Mouse (Mus musculus): ENCODE results near the gene Dennd2a. TPM values are rescaled to one million over a fixed set of nuclear protein-coding genes. Genes with fewer than 3 reads are reported as not detected.

Dennd2a gene
- 21.5 and 24.8 TPM in 2 replicates for polyA plus RNA-seq (2014; fragmentation: Nextera tagmentation; extraction: Ambion mirVana)

- Histone ChIP-seq H3K27me3 (ENCODE audit: control insufficient read depth, insufficient read depth, low read length) (no peaks in the 10 kb centered on the region), H3K4me2 (peak within 1 kb of the TSS; percentile 75), H3K4me1 (ENCODE audit: control insufficient read depth, insufficient read depth, low read length) (peaks cover 23% of the 10 kb centered on the region), H3K36me3 (ENCODE audit: control insufficient read depth, insufficient read depth, low read length) (no peaks in the 10 kb centered on the region), H3K4me3 (ENCODE audit: low read depth, low read length) (peak within 1 kb of the TSS; percentile 95), H3K9me3 (replicated peaks; ENCODE audit: control insufficient read depth, low read length) (no peaks in the 10 kb centered on the region), H3K27ac (ENCODE audit: low read depth, low read length) (peak within 1 kb of the TSS; percentile 77), H3K9ac (ENCODE audit: low read depth, low read length) (peak within 1 kb of the TSS; percentile 87)
- ATAC-seq (replicated peaks; ENCODE audit: insufficient number of reproducible peaks, low FRiP score, low TSS enrichment), result peak; percentile 90
- WGBS (ENCODE audit: insufficient replicate concordance), result 1% methylated on average over 32 of the region's 50 CpGs
Measured at GRCm38 (mm10) chr6:39557723-39558261, at the start of gene Dennd2a. TSS of gene Dennd2a (minus strand) at chr6:39557867.

- WGBS (ENCODE audit: insufficient replicate concordance), result 52% methylated on average over 5 of the region's 5 CpGs
- H3K27ac ChIP-seq (ENCODE audit: low read depth, low read length), result no peak overlapping the region
- no peak overlapping the region for H3K4me3 ChIP-seq (ENCODE audit: low read depth, low read length)
- peaks cover 5% of the 10 kb centered on the region; the same call in 1 of the 2 replicates for H3K36me3 ChIP-seq (ENCODE audit: control insufficient read depth, insufficient read depth, low read length)
- no peaks in the 10 kb centered on the region for H3K27me3 ChIP-seq (ENCODE audit: control insufficient read depth, insufficient read depth, low read length)
- H3K4me2 ChIP-seq, result no peak overlapping the region
- H3K9me3 ChIP-seq (replicated peaks; ENCODE audit: control insufficient read depth, low read length), result no peaks in the 10 kb centered on the region
- H3K4me1 ChIP-seq (ENCODE audit: control insufficient read depth, insufficient read depth, low read length), result peaks cover 9% of the 10 kb centered on the region
- no peak overlapping the region for H3K9ac ChIP-seq (ENCODE audit: low read depth, low read length)
- no peak for ATAC-seq (replicated peaks; ENCODE audit: insufficient number of reproducible peaks, low FRiP score, low TSS enrichment)
Measured at GRCm38 (mm10) chr6:39607365-39607764, 49.7 kb upstream of the Dennd2a start.

GRCm38 (mm10) chr6:39606862-39607261 is 49.2 kb upstream of the Dennd2a start:
- Histone ChIP-seq H3K4me3 (ENCODE audit: low read depth, low read length) (no peak overlapping the region), H3K27ac (ENCODE audit: low read depth, low read length) (no peak overlapping the region), H3K4me1 (ENCODE audit: control insufficient read depth, insufficient read depth, low read length) (peaks cover 9% of the 10 kb centered on the region), H3K36me3 (ENCODE audit: control insufficient read depth, insufficient read depth, low read length) (peaks cover 5% of the 10 kb centered on the region; the same call in 1 of the 2 replicates), H3K9me3 (replicated peaks; ENCODE audit: control insufficient read depth, low read length) (no peaks in the 10 kb centered on the region), H3K9ac (ENCODE audit: low read depth, low read length) (no peak overlapping the region), H3K27me3 (ENCODE audit: control insufficient read depth, insufficient read depth, low read length) (no peaks in the 10 kb centered on the region), H3K4me2 (no peak overlapping the region)
- WGBS (ENCODE audit: insufficient replicate concordance), result 64% methylated on average over 3 of the region's 3 CpGs
- no peak for ATAC-seq (replicated peaks; ENCODE audit: insufficient number of reproducible peaks, low FRiP score, low TSS enrichment)

DNA sequence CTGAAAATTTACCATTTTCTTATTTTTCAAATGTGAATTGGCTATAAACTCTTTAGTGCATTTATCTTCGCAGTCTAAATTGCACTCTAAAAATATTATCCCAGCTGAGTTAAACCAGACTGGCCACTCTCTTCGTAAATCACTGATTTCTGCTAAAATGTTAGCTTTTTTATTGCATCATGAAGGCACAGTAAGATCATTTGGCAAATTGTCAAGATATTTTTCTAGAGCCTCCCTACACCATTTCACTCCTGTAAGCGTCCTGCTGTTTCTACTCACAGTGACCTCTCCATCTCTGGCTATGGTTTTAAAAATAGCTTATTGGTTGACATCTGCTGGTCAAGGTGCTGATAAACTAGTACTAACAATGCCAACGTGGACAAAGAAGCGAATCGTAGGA is 48.4 kb upstream of the Dennd2a start:
- no peak overlapping the region for H3K27ac ChIP-seq (ENCODE audit: low read depth, low read length)
- WGBS (ENCODE audit: insufficient replicate concordance), result 64% methylated on average over 6 of the region's 6 CpGs

GRCm38 (mm10) chr6:39604565-39604964 is 46.9 kb upstream of the Dennd2a start:
- H3K27me3 ChIP-seq (ENCODE audit: control insufficient read depth, insufficient read depth, low read length), result no peaks in the 10 kb centered on the region
- ATAC-seq (replicated peaks; ENCODE audit: insufficient number of reproducible peaks, low FRiP score, low TSS enrichment), result no peak
- WGBS (ENCODE audit: insufficient replicate concordance), result 82% methylated on average over 5 of the region's 5 CpGs

More for the DNA sequence above, 48.4 kb upstream of the Dennd2a start:
- no peaks in the 10 kb centered on the region for H3K9me3 ChIP-seq (replicated peaks; ENCODE audit: control insufficient read depth, low read length)
- no peak overlapping the region for H3K4me2 ChIP-seq
- no peak overlapping the region for H3K9ac ChIP-seq (ENCODE audit: low read depth, low read length)
- no peak overlapping the region for H3K4me3 ChIP-seq (ENCODE audit: low read depth, low read length)
- ATAC-seq (replicated peaks; ENCODE audit: insufficient number of reproducible peaks, low FRiP score, low TSS enrichment), result no peak
- no peaks in the 10 kb centered on the region for H3K27me3 ChIP-seq (ENCODE audit: control insufficient read depth, insufficient read depth, low read length)
- H3K4me1 ChIP-seq (ENCODE audit: control insufficient read depth, insufficient read depth, low read length), result peaks cover 9% of the 10 kb centered on the region
- H3K36me3 ChIP-seq (ENCODE audit: control insufficient read depth, insufficient read depth, low read length), result peaks cover 5% of the 10 kb centered on the region; the same call in 1 of the 2 replicates

DNA sequence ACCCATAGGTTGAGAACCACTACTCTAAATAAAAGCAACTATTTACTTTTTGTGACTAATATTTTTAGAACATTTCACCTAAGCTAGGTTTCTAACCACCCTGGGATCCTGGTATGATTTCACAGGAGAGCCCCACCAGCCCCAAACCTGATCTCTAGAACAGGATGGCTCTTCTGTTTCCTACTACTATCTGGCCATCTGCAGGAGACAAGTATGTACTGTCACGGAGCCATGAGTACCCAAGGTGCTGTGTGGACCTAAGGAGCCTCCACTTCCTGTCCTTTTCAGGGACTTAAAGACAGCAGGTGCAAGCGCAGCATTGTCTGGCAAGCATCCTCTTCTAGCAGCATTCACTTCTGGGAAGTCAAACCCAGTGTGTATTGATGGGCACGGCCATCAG is 44.2 kb upstream of the Dennd2a start:
- no peak for ATAC-seq (replicated peaks; ENCODE audit: insufficient number of reproducible peaks, low FRiP score, low TSS enrichment)
- WGBS (ENCODE audit: insufficient replicate concordance), result 77% methylated on average over 3 of the region's 3 CpGs

More at GRCm38 (mm10) chr6:39604565-39604964, 46.9 kb upstream of the Dennd2a start:
- no peak overlapping the region for H3K27ac ChIP-seq (ENCODE audit: low read depth, low read length)
- H3K36me3 ChIP-seq (ENCODE audit: control insufficient read depth, insufficient read depth, low read length), result peaks cover 13% of the 10 kb centered on the region
- peaks cover 9% of the 10 kb centered on the region for H3K4me1 ChIP-seq (ENCODE audit: control insufficient read depth, insufficient read depth, low read length)
- H3K9ac ChIP-seq (ENCODE audit: low read depth, low read length), result no peak overlapping the region
- H3K4me3 ChIP-seq (ENCODE audit: low read depth, low read length), result no peak overlapping the region
- H3K9me3 ChIP-seq (replicated peaks; ENCODE audit: control insufficient read depth, low read length), result no peaks in the 10 kb centered on the region
- no peak overlapping the region for H3K4me2 ChIP-seq

GRCm38 (mm10) chr6:39600851-39601250 is 43.2 kb upstream of the Dennd2a start:
- H3K27ac ChIP-seq (ENCODE audit: low read depth, low read length), result no peak overlapping the region
- WGBS (ENCODE audit: insufficient replicate concordance), result 96% methylated on average over 3 of the region's 3 CpGs
- no peak overlapping the region for H3K4me2 ChIP-seq
- H3K36me3 ChIP-seq (ENCODE audit: control insufficient read depth, insufficient read depth, low read length), result peaks cover 28% of the 10 kb centered on the region
- ATAC-seq (replicated peaks; ENCODE audit: insufficient number of reproducible peaks, low FRiP score, low TSS enrichment), result no peak
- H3K4me1 ChIP-seq (ENCODE audit: control insufficient read depth, insufficient read depth, low read length), result 0 out of 2 replicates have a peak, but pooled peaks cover 2% of the 10 kb centered on the region
- H3K27me3 ChIP-seq (ENCODE audit: control insufficient read depth, insufficient read depth, low read length), result no peaks in the 10 kb centered on the region
- no peak overlapping the region for H3K9ac ChIP-seq (ENCODE audit: low read depth, low read length)
- H3K4me3 ChIP-seq (ENCODE audit: low read depth, low read length), result no peak overlapping the region
- H3K9me3 ChIP-seq (replicated peaks; ENCODE audit: control insufficient read depth, low read length), result no peaks in the 10 kb centered on the region

More for the DNA sequence above, 44.2 kb upstream of the Dennd2a start:
- H3K27me3 ChIP-seq (ENCODE audit: control insufficient read depth, insufficient read depth, low read length), result no peaks in the 10 kb centered on the region
- H3K4me2 ChIP-seq, result no peak overlapping the region
- H3K9ac ChIP-seq (ENCODE audit: low read depth, low read length), result no peak overlapping the region
- H3K9me3 ChIP-seq (replicated peaks; ENCODE audit: control insufficient read depth, low read length), result no peaks in the 10 kb centered on the region
- H3K4me3 ChIP-seq (ENCODE audit: low read depth, low read length), result no peak overlapping the region
- peaks cover 8% of the 10 kb centered on the region for H3K4me1 ChIP-seq (ENCODE audit: control insufficient read depth, insufficient read depth, low read length)
- H3K36me3 ChIP-seq (ENCODE audit: control insufficient read depth, insufficient read depth, low read length), result peaks cover 26% of the 10 kb centered on the region
- H3K27ac ChIP-seq (ENCODE audit: low read depth, low read length), result no peak overlapping the region

GRCm38 (mm10) chr6:39592401-39593214 is 34.9 kb upstream of the Dennd2a start, which contains the start of gene Ndufb2:
TSS of gene Ndufb2 (plus strand) at chr6:39592574.
- Histone ChIP-seq H3K36me3 (ENCODE audit: control insufficient read depth, insufficient read depth, low read length) (peaks cover 15% of the 10 kb centered on the region), H3K27me3 (ENCODE audit: control insufficient read depth, insufficient read depth, low read length) (no peaks in the 10 kb centered on the region), H3K27ac (ENCODE audit: low read depth, low read length) (peak within 1 kb of the TSS; percentile 96), H3K4me2 (peak within 1 kb of the TSS; percentile 86), H3K4me3 (ENCODE audit: low read depth, low read length) (peak within 1 kb of the TSS; percentile 86), H3K9me3 (replicated peaks; ENCODE audit: control insufficient read depth, low read length) (no peaks in the 10 kb centered on the region), H3K4me1 (ENCODE audit: control insufficient read depth, insufficient read depth, low read length) (no peaks in the 10 kb centered on the region; the same call in 1 of the 2 replicates), H3K9ac (ENCODE audit: low read depth, low read length) (peak within 1 kb of the TSS; percentile 93)
- under 1% methylated on average over 56 of the region's 56 CpGs for WGBS (ENCODE audit: insufficient replicate concordance)
- ATAC-seq (replicated peaks; ENCODE audit: insufficient number of reproducible peaks, low FRiP score, low TSS enrichment), result peak; percentile 94

Measured in heart, embryonic 11.5 days (tissue).